Mouse (Mus musculus) heart, embryonic 11.5 days (tissue): ENCODE measurements around the gene Tigar. TPM values are rescaled to one million over a fixed set of nuclear protein-coding genes. Genes with fewer than 3 reads are reported as not detected.
A peak's percentile ranks its signal among the peaks of the same experiment; 100 is the strongest.

ENCODE experiments used
- ATAC-seq: fragments of 200-750 bp; cut with Nextera tagmentation; replicated peaks from 2 replicates; pipeline ENCODE4 v1.8.0; 2017; ENCODE audit warnings: moderate library complexity; ENCODE audit not compliant: insufficient number of reproducible peaks, low FRiP score, low TSS enrichment
- H3K27ac ChIP-seq: fragments of 300-500 bp; sonication (generic); 2 replicates; pipeline ENCODE4 v1.5.1; 2014; ENCODE audit warnings: mild to moderate bottlenecking, low read depth, low read length
- H3K27me3 ChIP-seq: fragments of 300-500 bp; sonication (generic); 2 replicates; pipeline ENCODE4 v1.6.1; 2014; ENCODE audit warnings: mild to moderate bottlenecking, low read length, mixed read lengths; ENCODE audit not compliant: control insufficient read depth, insufficient read depth
- H3K36me3 ChIP-seq: fragments of 300-500 bp; sonication (generic); 2 replicates; pipeline ENCODE4 v1.6.1; 2014; ENCODE audit warnings: mild to moderate bottlenecking, low read length, moderate library complexity, mixed read lengths; ENCODE audit not compliant: control insufficient read depth, insufficient read depth
- H3K4me1 ChIP-seq: fragments of 300-500 bp; sonication (generic); 2 replicates; pipeline ENCODE4 v1.6.1; 2014; ENCODE audit warnings: low read length; ENCODE audit not compliant: control insufficient read depth, insufficient read depth
- H3K4me2 ChIP-seq: fragments of 300-500 bp; sonication (generic); 2 replicates; pipeline ENCODE4 v1.6.1; 2014; ENCODE audit warnings: mild to moderate bottlenecking, moderate library complexity
- H3K4me3 ChIP-seq: fragments of 300-500 bp; sonication (generic); 2 replicates; pipeline ENCODE4 v1.5.1; 2014; ENCODE audit warnings: low read depth, low read length
- H3K9ac ChIP-seq: fragments of 300-500 bp; sonication (generic); 2 replicates; pipeline ENCODE4 v1.6.1; 2014; ENCODE audit warnings: mild to moderate bottlenecking, low read depth, low read length, moderate library complexity
- H3K9me3 ChIP-seq: fragments of 300-500 bp; sonication (generic); replicated peaks from 2 replicates; pipeline ENCODE4 v1.6.1; 2016; ENCODE audit warnings: low read length; ENCODE audit not compliant: control insufficient read depth
- WGBS: fragments of 180-500 bp; shearing (Covaris S2); extraction: QIAGEN DNeasy Blood & Tissue Kit; methylation state at CpG from one replicate; pipeline ENCODE4 v1.1.7; 2014; ENCODE audit not compliant: insufficient replicate concordance; 5-methylcytosine and 5-hydroxymethylcytosine counted together
- polyA plus RNA-seq: library from polyadenylated mRNA; unstranded; fragments of >200 nt; fragmentation: Nextera tagmentation; extraction: Ambion mirVana; gene quantifications from 2 replicates; pipeline ENCODE4 v1.2.1, GENCODE M21; 2014

Gene Tigar
- polyA plus RNA-seq, 1 experiment from 2014 or later = 5.5 TPM

- Histone ChIP-seq H3K27ac (no peak overlapping the region), H3K4me3 (peak overlapping the region; percentile 54), H3K9me3 (no peaks in the 10 kb centered on the region), H3K9ac (peak overlapping the region; percentile 61), H3K4me1 (no peaks in the 10 kb centered on the region), H3K27me3 (peaks cover 14% of the 10 kb centered on the region), H3K4me2 (peak overlapping the region; percentile 88), H3K36me3 (no peaks in the 10 kb centered on the region)
- 2% methylated on average over 59 of the region's 59 CpGs for WGBS
- ATAC-seq = peak; percentile 55; the same call in 1 of the 2 replicates
Observed at GRCm38 (mm10) chr6:127079867-127080731, 29.3 kb downstream of the Tigar start.

GRCm38 (mm10) chr6:127072817-127073216, 36.5 kb downstream of the Tigar start, which contains the start of gene Fgf23:
Gene Fgf23 (plus strand): TSS chr6:127072902.
- peak; percentile 72 for ATAC-seq
- H3K4me2 ChIP-seq = peak within 1 kb of the TSS; percentile 34
- 0 out of 2 replicates have a peak within 1 kb of the TSS, but pooled peaks have one; percentile 43 for H3K9ac ChIP-seq
- no peaks in the 10 kb centered on the region for H3K9me3 ChIP-seq
- H3K27ac ChIP-seq = no peak within 1 kb of the TSS
- no peaks in the 10 kb centered on the region for H3K36me3 ChIP-seq
- WGBS = 10% methylated on average over 5 of the region's 5 CpGs
- no peaks in the 10 kb centered on the region for H3K27me3 ChIP-seq
- H3K4me3 ChIP-seq = no peak within 1 kb of the TSS
- H3K4me1 ChIP-seq = 0 out of 2 replicates have a peak, but pooled peaks cover 3% of the 10 kb centered on the region

GRCm38 (mm10) chr6:127064815-127065214, 44.5 kb downstream of the Tigar start:
- Histone ChIP-seq H3K27ac (peak overlapping the region; percentile 22), H3K4me3 (peak overlapping the region; percentile 29), H3K9ac (peak overlapping the region; percentile 36; the same call in 1 of the 2 replicates)

GRCm38 (mm10) chr6:127063915-127064314, 45.4 kb downstream of the Tigar start:
- no peak for ATAC-seq
- no peak overlapping the region for H3K9ac ChIP-seq
- no peak overlapping the region for H3K4me3 ChIP-seq
- no peak overlapping the region for H3K4me2 ChIP-seq
- H3K36me3 ChIP-seq = no peaks in the 10 kb centered on the region
- H3K27me3 ChIP-seq = no peaks in the 10 kb centered on the region
- no peaks in the 10 kb centered on the region for H3K9me3 ChIP-seq
- peaks cover 10% of the 10 kb centered on the region; the same call in 1 of the 2 replicates for H3K4me1 ChIP-seq
- 70% methylated on average over 3 of the region's 3 CpGs for WGBS
- no peak overlapping the region for H3K27ac ChIP-seq

More at GRCm38 (mm10) chr6:127064815-127065214, 44.5 kb downstream of the Tigar start:
- H3K36me3 ChIP-seq = no peaks in the 10 kb centered on the region
- peak overlapping the region; percentile 66 for H3K4me2 ChIP-seq
- WGBS = 2% methylated on average over 14 of the region's 14 CpGs
- no peaks in the 10 kb centered on the region for H3K27me3 ChIP-seq
- H3K9me3 ChIP-seq = no peaks in the 10 kb centered on the region
- ATAC-seq = peak; percentile 74
- peaks cover 10% of the 10 kb centered on the region; the same call in 1 of the 2 replicates for H3K4me1 ChIP-seq

- Histone ChIP-seq H3K4me3 (no peak overlapping the region), H3K36me3 (no peaks in the 10 kb centered on the region), H3K27ac (no peak overlapping the region), H3K9me3 (no peaks in the 10 kb centered on the region), H3K9ac (no peak overlapping the region), H3K4me1 (peaks cover 5% of the 10 kb centered on the region; the same call in 1 of the 2 replicates), H3K27me3 (no peaks in the 10 kb centered on the region), H3K4me2 (no peak overlapping the region)
- ATAC-seq = no peak
- WGBS = 84% methylated on average over 4 of the region's 4 CpGs
Observed at GRCm38 (mm10) chr6:127059975-127060374, 49.4 kb downstream of the Tigar start.

GRCm38 (mm10) chr6:127056990-127057588, 52.3 kb downstream of the Tigar start:
- no peaks in the 10 kb centered on the region for H3K36me3 ChIP-seq
- H3K9ac ChIP-seq = no peak overlapping the region
- H3K4me2 ChIP-seq = no peak overlapping the region
- H3K27me3 ChIP-seq = no peaks in the 10 kb centered on the region
- WGBS = 66% methylated on average over 12 of the region's 12 CpGs
- H3K4me3 ChIP-seq = no peak overlapping the region
- no peaks in the 10 kb centered on the region for H3K9me3 ChIP-seq
- no peaks in the 10 kb centered on the region for H3K4me1 ChIP-seq
- H3K27ac ChIP-seq = no peak overlapping the region
- ATAC-seq = no peak

GRCm38 (mm10) chr6:127050847-127051246, 58.5 kb downstream of the Tigar start:
- H3K4me3 ChIP-seq = no peak overlapping the region
- H3K4me2 ChIP-seq = no peak overlapping the region
- WGBS = 72% methylated on average over 4 of the region's 4 CpGs
- H3K9me3 ChIP-seq = no peaks in the 10 kb centered on the region
- H3K36me3 ChIP-seq = no peaks in the 10 kb centered on the region
- H3K27me3 ChIP-seq = no peaks in the 10 kb centered on the region
- ATAC-seq = no peak
- no peak overlapping the region for H3K27ac ChIP-seq
- H3K4me1 ChIP-seq = no peaks in the 10 kb centered on the region
- no peak overlapping the region for H3K9ac ChIP-seq

GRCm38 (mm10) chr6:127044909-127045308, 64.4 kb downstream of the Tigar start:
- ATAC-seq = no peak
- H3K4me3 ChIP-seq = no peak overlapping the region
- H3K36me3 ChIP-seq = no peaks in the 10 kb centered on the region
- no peaks in the 10 kb centered on the region for H3K9me3 ChIP-seq
- no peaks in the 10 kb centered on the region for H3K27me3 ChIP-seq
- no peak overlapping the region for H3K27ac ChIP-seq
- H3K9ac ChIP-seq = no peak overlapping the region
- 0 out of 2 replicates have a peak, but pooled peaks cover 3% of the 10 kb centered on the region for H3K4me1 ChIP-seq
- no peak overlapping the region for H3K4me2 ChIP-seq
- WGBS = 47% methylated on average over 6 of the region's 6 CpGs
